Mouse (Mus musculus): ENCODE data around the gene Ap3d1. TPM values are rescaled to one million over a fixed set of nuclear protein-coding genes. Genes with fewer than 3 reads are reported as not detected.

Ap3d1 gene
- polyA plus RNA-seq, 1 experiment from 2014 or later = 20.9 TPM

DNA sequence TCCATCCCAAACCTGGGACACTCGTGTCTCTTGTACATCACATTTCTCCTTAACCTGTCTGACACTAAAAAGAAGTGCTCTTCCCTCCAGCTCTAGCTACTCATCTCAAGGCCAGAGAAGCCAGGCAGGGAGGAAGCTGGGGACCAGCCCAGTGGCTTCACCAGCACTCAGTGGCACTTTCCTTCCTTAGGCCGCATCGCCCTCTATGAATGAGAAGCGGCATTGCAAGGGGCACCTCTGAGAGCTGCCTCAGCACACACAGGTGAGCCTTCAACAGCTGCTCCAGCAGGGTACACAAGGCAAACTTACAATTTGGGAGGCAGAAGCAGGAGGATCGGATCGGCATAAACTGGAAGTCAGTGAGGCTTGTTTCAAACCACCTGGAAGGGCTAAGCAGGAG is 57.9 kb downstream of the Ap3d1 start:
- Histone ChIP-seq H3K36me3 (ENCODE audit: control insufficient read depth, insufficient read depth) (peaks cover 11% of the 10 kb centered on the region), H3K4me3 (ENCODE audit: low read depth, low read length) (no peak overlapping the region), H3K9me3 (replicated peaks; ENCODE audit: control insufficient read depth, low read length) (no peaks in the 10 kb centered on the region), H3K4me2 (ENCODE audit: low read depth, low read length) (no peak overlapping the region), H3K27me3 (ENCODE audit: control insufficient read depth, insufficient read depth, low read depth, low read length) (no peaks in the 10 kb centered on the region), H3K4me1 (ENCODE audit: control insufficient read depth, low read depth, low read length) (peaks cover 35% of the 10 kb centered on the region), H3K27ac (ENCODE audit: low read length) (peak overlapping the region; percentile 88), H3K9ac (ENCODE audit: low read depth, low read length) (peak overlapping the region; percentile 19)
- 44% methylated on average over 6 of the region's 6 CpGs for WGBS (ENCODE audit: insufficient replicate concordance)
- peak; percentile 70 for ATAC-seq (ENCODE audit: low read depth)

DNA sequence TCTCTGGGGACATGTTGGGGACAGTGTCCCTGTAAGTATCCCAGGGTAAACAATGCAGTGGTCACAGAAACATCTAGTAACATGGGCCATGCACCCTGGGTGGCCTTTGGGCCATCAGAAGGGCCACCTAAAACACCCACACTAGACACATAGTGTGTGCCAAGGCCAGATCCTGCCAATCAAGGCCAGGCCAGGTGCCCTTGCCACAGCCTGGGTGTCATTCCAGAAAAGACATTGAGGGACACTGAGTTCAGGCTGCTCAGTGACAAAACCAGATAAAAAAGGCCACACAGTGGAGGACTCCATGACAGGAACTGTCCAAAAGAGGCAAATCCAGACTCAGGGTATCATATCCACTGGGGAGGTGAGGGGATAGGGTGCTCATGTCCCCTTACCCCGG is 58.4 kb downstream of the Ap3d1 start:
- H3K27me3 ChIP-seq (ENCODE audit: control insufficient read depth, insufficient read depth, low read depth, low read length) = no peaks in the 10 kb centered on the region
- H3K9me3 ChIP-seq (replicated peaks; ENCODE audit: control insufficient read depth, low read length) = no peaks in the 10 kb centered on the region
- peaks cover 40% of the 10 kb centered on the region for H3K4me1 ChIP-seq (ENCODE audit: control insufficient read depth, low read depth, low read length)
- H3K36me3 ChIP-seq (ENCODE audit: control insufficient read depth, insufficient read depth) = peaks cover 11% of the 10 kb centered on the region
- no peak overlapping the region for H3K4me2 ChIP-seq (ENCODE audit: low read depth, low read length)
- peak overlapping the region; percentile 88 for H3K27ac ChIP-seq (ENCODE audit: low read length)
- 80% methylated on average over 1 of the region's 1 CpGs for WGBS (ENCODE audit: insufficient replicate concordance)
- H3K4me3 ChIP-seq (ENCODE audit: low read depth, low read length) = no peak overlapping the region
- no peak for ATAC-seq (ENCODE audit: low read depth)
- peak overlapping the region; percentile 7; the same call in 1 of the 2 replicates for H3K9ac ChIP-seq (ENCODE audit: low read depth, low read length)

DNA sequence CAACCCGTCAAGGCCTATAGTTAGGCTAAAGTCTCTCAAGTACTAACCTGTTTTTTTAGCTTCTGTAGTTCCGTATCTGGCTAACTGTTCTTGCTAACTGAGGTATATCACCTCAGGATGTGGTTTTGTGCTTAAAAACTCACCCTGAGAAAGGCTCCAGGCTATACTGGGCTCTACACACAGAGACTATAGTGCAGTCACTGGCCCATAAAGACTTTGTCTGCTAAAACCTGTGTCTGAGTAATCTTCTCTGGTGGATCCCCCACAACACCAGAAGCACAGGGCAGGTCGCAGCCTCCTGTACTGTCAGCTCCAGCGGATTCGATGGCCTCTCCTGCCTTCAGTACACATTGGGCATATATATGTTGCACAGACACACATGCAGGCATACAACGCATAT is 60.1 kb downstream of the Ap3d1 start:
- Histone ChIP-seq H3K9me3 (replicated peaks; ENCODE audit: control insufficient read depth, low read length) (no peaks in the 10 kb centered on the region), H3K4me2 (ENCODE audit: low read depth, low read length) (no peak overlapping the region), H3K27ac (ENCODE audit: low read length) (peak overlapping the region; percentile 24), H3K4me3 (ENCODE audit: low read depth, low read length) (no peak overlapping the region), H3K36me3 (ENCODE audit: control insufficient read depth, insufficient read depth) (peaks cover 9% of the 10 kb centered on the region), H3K9ac (ENCODE audit: low read depth, low read length) (no peak overlapping the region), H3K4me1 (ENCODE audit: control insufficient read depth, low read depth, low read length) (peaks cover 57% of the 10 kb centered on the region), H3K27me3 (ENCODE audit: control insufficient read depth, insufficient read depth, low read depth, low read length) (no peaks in the 10 kb centered on the region)
- 77% methylated on average over 6 of the region's 6 CpGs for WGBS (ENCODE audit: insufficient replicate concordance)
- ATAC-seq (ENCODE audit: low read depth) = no peak

DNA sequence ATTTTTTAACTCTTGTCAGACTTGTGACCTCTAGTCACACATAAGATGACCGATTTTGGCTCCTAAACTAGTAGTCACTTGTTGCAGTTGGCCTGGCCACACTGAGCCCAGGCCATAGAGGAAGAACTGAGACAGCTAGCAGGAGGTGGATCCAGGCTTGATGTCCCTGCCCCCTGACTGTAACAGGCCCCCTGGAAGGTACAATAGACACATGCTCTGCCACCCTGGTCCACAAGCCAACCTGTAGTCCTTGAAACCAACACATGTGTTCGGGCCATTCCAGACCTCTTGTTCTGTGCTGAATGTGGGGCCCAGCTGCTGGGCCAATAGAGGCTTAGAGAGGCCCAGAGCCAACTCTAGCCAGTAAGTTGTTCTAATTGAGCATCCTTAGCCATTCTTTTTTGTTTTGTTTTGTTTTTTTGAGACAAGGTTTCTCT is 61.8 kb downstream of the Ap3d1 start:
- no peaks in the 10 kb centered on the region for H3K36me3 ChIP-seq (ENCODE audit: control insufficient read depth, insufficient read depth)
- H3K4me1 ChIP-seq (ENCODE audit: control insufficient read depth, low read depth, low read length) = peaks cover 54% of the 10 kb centered on the region
- H3K4me3 ChIP-seq (ENCODE audit: low read depth, low read length) = no peak overlapping the region
- H3K9ac ChIP-seq (ENCODE audit: low read depth, low read length) = peak overlapping the region; percentile 17; the same call in 1 of the 2 replicates
- H3K27me3 ChIP-seq (ENCODE audit: control insufficient read depth, insufficient read depth, low read depth, low read length) = no peaks in the 10 kb centered on the region
- no peak overlapping the region for H3K4me2 ChIP-seq (ENCODE audit: low read depth, low read length)
- WGBS (ENCODE audit: insufficient replicate concordance) = 59% methylated on average over 2 of the region's 2 CpGs
- H3K9me3 ChIP-seq (replicated peaks; ENCODE audit: control insufficient read depth, low read length) = no peaks in the 10 kb centered on the region
- ATAC-seq (ENCODE audit: low read depth) = no peak
- H3K27ac ChIP-seq (ENCODE audit: low read length) = peak overlapping the region; percentile 100

DNA sequence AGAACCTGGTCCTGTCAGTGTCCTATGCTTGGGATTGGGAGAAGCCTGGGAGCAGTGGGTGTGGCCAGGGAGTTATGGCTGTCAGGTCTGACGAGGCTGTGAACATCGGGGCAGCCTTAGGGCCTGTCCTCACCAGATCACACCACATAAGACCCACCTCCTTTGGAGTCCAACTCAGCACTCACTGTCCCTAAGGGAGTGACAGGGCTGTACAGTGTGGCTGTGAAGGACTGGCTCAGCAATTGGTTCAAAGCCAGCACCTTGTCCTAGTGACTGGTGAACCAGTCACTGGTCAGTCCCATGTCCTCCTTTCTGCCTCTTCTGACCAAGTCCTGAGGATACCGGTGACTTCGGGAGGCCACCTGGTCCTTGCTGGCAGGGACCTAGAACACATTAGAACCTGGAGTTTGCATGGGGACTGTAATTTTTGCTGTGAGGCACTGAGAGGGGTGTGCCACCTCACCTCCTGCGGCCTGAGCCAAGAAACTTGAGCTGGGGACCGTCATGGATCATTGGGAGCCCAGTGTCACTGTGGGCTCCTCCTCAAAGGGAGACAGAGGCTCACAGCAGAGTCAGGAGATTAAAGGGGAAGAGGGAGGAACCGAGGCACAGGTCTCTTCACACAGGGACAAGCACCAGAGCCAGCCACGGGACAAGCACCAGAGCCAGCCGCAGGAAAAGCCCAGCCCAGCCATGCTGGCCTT is 62.4 kb downstream of the Ap3d1 start:
- H3K27me3 ChIP-seq (ENCODE audit: control insufficient read depth, insufficient read depth, low read depth, low read length) = no peaks in the 10 kb centered on the region
- no peaks in the 10 kb centered on the region for H3K36me3 ChIP-seq (ENCODE audit: control insufficient read depth, insufficient read depth)
- no peak for ATAC-seq (ENCODE audit: low read depth)
- H3K4me2 ChIP-seq (ENCODE audit: low read depth, low read length) = 0 out of 2 replicates have a peak overlapping the region, but pooled peaks have one; percentile 80
- H3K4me3 ChIP-seq (ENCODE audit: low read depth, low read length) = no peak overlapping the region
- peak overlapping the region; percentile 73 for H3K9ac ChIP-seq (ENCODE audit: low read depth, low read length)
- peaks cover 55% of the 10 kb centered on the region for H3K4me1 ChIP-seq (ENCODE audit: control insufficient read depth, low read depth, low read length)
- no peaks in the 10 kb centered on the region for H3K9me3 ChIP-seq (replicated peaks; ENCODE audit: control insufficient read depth, low read length)
- WGBS (ENCODE audit: insufficient replicate concordance) = 52% methylated on average over 9 of the region's 9 CpGs
- peak overlapping the region; percentile 100 for H3K27ac ChIP-seq (ENCODE audit: low read length)

DNA sequence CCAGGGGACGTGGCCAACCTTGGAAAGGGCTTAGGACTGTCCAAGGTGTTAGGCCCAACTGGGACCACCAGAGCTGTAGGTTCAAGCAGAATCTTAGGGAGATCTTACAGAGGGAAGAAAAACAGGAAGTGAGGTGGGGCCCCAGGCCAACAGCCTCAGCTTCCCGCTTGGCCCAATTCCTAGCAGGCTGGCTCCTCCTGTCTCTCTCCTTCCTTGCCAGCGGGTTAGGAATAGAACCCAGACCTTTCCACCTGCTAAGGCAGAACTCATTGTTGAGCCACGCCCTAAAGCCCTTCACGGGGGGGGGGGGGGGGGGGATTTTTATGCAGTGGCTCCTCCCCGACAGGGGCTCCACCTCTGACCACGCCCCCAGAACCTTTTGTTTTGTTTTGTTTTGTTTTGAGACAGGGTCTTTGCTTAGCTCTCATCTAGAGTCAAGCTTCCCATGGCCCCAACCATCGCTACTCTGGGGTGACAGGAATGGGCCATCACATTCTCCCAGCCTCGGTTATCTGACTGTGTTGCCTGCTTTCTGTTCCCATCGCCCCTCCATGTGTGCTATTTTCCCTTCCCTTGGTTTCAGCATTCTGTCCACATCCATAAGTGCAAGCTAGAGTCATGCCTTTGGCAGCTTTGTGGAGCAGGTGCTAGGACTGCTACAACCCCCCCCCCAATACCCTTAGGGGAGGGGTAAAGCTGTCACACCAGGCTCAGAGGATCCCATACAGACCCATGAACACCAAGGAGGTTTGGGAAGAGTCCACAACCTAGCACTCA is 63.3 kb downstream of the Ap3d1 start:
- H3K4me3 ChIP-seq (ENCODE audit: low read depth, low read length) = peak overlapping the region; percentile 93
- no peaks in the 10 kb centered on the region for H3K9me3 ChIP-seq (replicated peaks; ENCODE audit: control insufficient read depth, low read length)
- H3K4me2 ChIP-seq (ENCODE audit: low read depth, low read length) = peak overlapping the region; percentile 80
- no peaks in the 10 kb centered on the region for H3K36me3 ChIP-seq (ENCODE audit: control insufficient read depth, insufficient read depth)
- H3K27ac ChIP-seq (ENCODE audit: low read length) = peak overlapping the region; percentile 100
- peaks cover 55% of the 10 kb centered on the region for H3K4me1 ChIP-seq (ENCODE audit: control insufficient read depth, low read depth, low read length)
- no peak for ATAC-seq (ENCODE audit: low read depth)
- WGBS (ENCODE audit: insufficient replicate concordance) = 20% methylated on average over 10 of the region's 10 CpGs
- H3K9ac ChIP-seq (ENCODE audit: low read depth, low read length) = peak overlapping the region; percentile 73
- no peaks in the 10 kb centered on the region for H3K27me3 ChIP-seq (ENCODE audit: control insufficient read depth, insufficient read depth, low read depth, low read length)

DNA sequence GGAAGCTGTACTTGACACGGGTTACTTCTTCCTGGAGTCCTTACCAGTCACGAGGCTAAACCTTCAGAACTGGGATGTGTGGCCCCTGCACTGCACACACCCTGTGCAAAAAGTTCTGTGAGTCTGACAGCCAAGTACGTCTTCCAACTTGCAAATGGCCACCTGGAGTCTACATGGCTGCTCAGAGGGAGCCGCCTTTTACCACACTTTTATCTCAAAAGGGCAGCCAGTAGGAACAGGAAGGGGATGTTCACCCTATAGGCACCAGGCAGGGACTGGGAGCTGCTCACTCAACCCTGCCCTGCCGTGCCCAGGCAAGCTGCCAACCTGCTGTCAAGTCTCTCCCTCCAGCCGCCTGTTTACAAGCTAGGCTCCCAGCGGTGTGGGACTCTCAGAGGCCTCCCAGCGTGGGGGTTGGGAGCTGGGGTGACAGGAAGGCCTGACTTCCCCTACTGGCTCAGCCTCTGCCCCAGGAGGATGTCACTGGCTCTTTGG is 64.1 kb downstream of the Ap3d1 start, which contains the start of gene Mknk2:
Gene Mknk2, minus strand, starts transcription at position 171 of the 495 bp plus-strand sequence.
- 2% methylated on average over 8 of the region's 8 CpGs for WGBS (ENCODE audit: insufficient replicate concordance)
- no peaks in the 10 kb centered on the region for H3K36me3 ChIP-seq (ENCODE audit: control insufficient read depth, insufficient read depth)
- no peaks in the 10 kb centered on the region for H3K9me3 ChIP-seq (replicated peaks; ENCODE audit: control insufficient read depth, low read length)
- H3K27ac ChIP-seq (ENCODE audit: low read length) = peak within 1 kb of the TSS; percentile 100
- H3K4me3 ChIP-seq (ENCODE audit: low read depth, low read length) = peak within 1 kb of the TSS; percentile 93
- H3K4me1 ChIP-seq (ENCODE audit: control insufficient read depth, low read depth, low read length) = peaks cover 62% of the 10 kb centered on the region
- H3K9ac ChIP-seq (ENCODE audit: low read depth, low read length) = peak within 1 kb of the TSS; percentile 73
- peak within 1 kb of the TSS; percentile 80 for H3K4me2 ChIP-seq (ENCODE audit: low read depth, low read length)
- no peaks in the 10 kb centered on the region for H3K27me3 ChIP-seq (ENCODE audit: control insufficient read depth, insufficient read depth, low read depth, low read length)
- peak; percentile 65 for ATAC-seq (ENCODE audit: low read depth)

DNA sequence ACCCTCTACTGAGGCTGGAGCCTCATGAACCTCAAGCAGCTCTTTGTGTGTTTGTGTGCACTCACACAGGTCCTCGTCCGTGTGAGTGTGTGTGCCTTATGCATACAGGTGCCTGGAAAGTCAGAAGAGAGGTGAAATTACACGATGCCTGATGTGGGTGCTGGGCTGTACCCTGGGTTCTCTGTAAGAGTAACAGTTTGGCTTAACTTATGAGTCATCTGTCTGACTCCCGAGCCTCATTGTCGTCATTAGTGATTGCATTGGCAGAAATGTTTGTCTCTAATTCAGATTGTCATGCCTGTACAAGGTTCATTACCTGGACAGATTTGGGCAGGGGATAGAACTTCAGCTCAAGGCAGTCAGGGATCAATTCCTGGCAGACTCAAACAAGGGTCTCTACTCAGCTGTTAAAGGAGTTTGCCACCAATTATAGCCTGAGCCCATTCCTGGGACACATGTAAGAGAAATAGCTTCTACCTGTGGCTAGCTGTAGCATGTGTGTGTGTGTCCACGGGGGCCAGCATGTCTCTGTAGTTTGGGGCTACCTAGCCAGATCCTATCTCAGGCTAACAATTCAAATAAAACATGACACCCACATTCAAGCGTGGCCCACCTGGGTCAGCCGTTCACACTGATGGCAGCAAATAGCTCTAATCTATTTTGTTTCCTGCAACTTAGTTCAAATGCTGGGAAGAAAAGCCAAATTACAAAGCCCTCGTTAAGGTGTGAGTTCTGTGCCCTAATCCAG is 64.8 kb downstream of the Ap3d1 start:
- Histone ChIP-seq H3K4me1 (ENCODE audit: control insufficient read depth, low read depth, low read length) (peaks cover 69% of the 10 kb centered on the region), H3K36me3 (ENCODE audit: control insufficient read depth, insufficient read depth) (no peaks in the 10 kb centered on the region), H3K4me3 (ENCODE audit: low read depth, low read length) (peak overlapping the region; percentile 93), H3K4me2 (ENCODE audit: low read depth, low read length) (peak overlapping the region; percentile 80), H3K27ac (ENCODE audit: low read length) (peak overlapping the region; percentile 100), H3K27me3 (ENCODE audit: control insufficient read depth, insufficient read depth, low read depth, low read length) (no peaks in the 10 kb centered on the region), H3K9ac (ENCODE audit: low read depth, low read length) (peak overlapping the region; percentile 73), H3K9me3 (replicated peaks; ENCODE audit: control insufficient read depth, low read length) (no peaks in the 10 kb centered on the region)
- ATAC-seq (ENCODE audit: low read depth) = no peak
- 4% methylated on average over 9 of the region's 9 CpGs for WGBS (ENCODE audit: insufficient replicate concordance)

All from liver, embryonic 16.5 days (tissue).